Mouse (Mus musculus) thymus, postnatal 14 days (tissue): ENCODE data around the gene Gm6367.
"Not testable (repeated sequence)": the region's sequence is repeated elsewhere in the genome, so short reads cannot be mapped to it uniquely, and the experiment has no call there.

ENCODE experiments used
- DNase-seq: peaks from one replicate; pipeline ENCODE4 v3.0.0; 2021

The Gm6367 gene

DNA sequence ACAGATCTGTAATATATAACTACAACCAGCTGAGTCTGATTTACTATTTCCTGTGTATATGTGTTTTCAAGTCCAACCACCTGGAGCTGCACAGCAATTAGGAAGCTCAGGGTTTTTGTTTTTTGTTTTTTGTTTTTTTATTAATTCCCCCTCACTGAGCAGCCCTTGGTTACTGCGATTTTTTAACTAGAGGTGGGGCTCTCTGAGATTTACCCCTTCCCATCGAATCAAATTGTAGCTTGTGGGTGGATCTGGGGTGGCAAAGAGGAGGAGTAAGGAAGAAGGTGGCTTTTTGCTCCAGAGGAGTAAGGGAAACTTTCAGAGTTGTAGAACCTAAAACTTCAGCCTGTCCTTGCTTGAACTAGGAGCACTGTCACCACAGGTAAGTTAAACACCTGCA is at the start of gene Gm6367:
Gene Gm6367, plus strand, starts transcription at position 301 of the 400 bp plus-strand sequence.
- DNase-seq: not testable (repeated sequence)
